Mouse (Mus musculus) MEL (cell line): Measurements from ENCODE around the gene Sgca. TPM values are rescaled to one million over a fixed set of nuclear protein-coding genes. Genes with fewer than 3 reads are reported as not detected.
A peak's percentile ranks its signal among the peaks of the same experiment; 100 is the strongest.

Experiments used
- DNase-seq: peaks from one replicate; pipeline ENCODE4 v3.0.0; 2011; ENCODE audit warnings: low read depth, low spot score
- H3K27ac ChIP-seq: 2 replicates; pipeline ENCODE4 v1.5.1; 2012; ENCODE audit warnings: low read depth, mild to moderate bottlenecking, control low read depth, low read length, moderate library complexity; ENCODE audit not compliant: control insufficient read depth
- H3K27me3 ChIP-seq, 2 experiments: fragments of 150-350 bp in 1 of 2; sonication (generic) in 1 of 2; 2 replicates each; pipeline ENCODE4 v1.6.1; 2012; ENCODE audit warnings: low read length in 2 of 2, mild to moderate bottlenecking in 2 of 2, improper control_type of control experiment in 1 of 2, moderate library complexity in 1 of 2; ENCODE audit not compliant: insufficient read depth in 2 of 2, control insufficient read depth in 1 of 2
- H3K36me3 ChIP-seq, 2 experiments: 2 replicates each; pipeline ENCODE4 v1.6.1; 2012 to 2014; ENCODE audit warnings: low read length in 2 of 2, improper control_type of control experiment in 1 of 2, inconsistent platforms in 1 of 2, mild to moderate bottlenecking in 1 of 2; ENCODE audit not compliant: insufficient read depth in 2 of 2, control insufficient read depth in 1 of 2
- H3K4me1 ChIP-seq, 2 experiments: fragments of 150-350 bp in 1 of 2; sonication (generic) in 1 of 2; 2 replicates each; pipeline ENCODE4 v1.6.1; 2012; ENCODE audit warnings: low read length in 2 of 2, improper control_type of control experiment in 1 of 2, mild to moderate bottlenecking in 1 of 2; ENCODE audit not compliant: insufficient read depth in 2 of 2, control insufficient read depth in 1 of 2
- H3K4me3 ChIP-seq, 2 experiments: fragments of 150-350 bp in 1 of 2; sonication (generic) in 1 of 2; 2 replicates each; pipeline ENCODE4 v1.5.1; 2012; ENCODE audit warnings: low read depth in 2 of 2, low read length in 2 of 2, mild to moderate bottlenecking in 2 of 2, moderate library complexity in 2 of 2, control low read depth in 1 of 2, improper control_type of control experiment in 1 of 2; ENCODE audit not compliant: control insufficient read depth in 1 of 2, insufficient read depth in 1 of 2
- H3K79me2 ChIP-seq: 2 replicates; pipeline ENCODE4 v1.6.1; 2012; ENCODE audit warnings: mild to moderate bottlenecking, low read length, moderate library complexity; ENCODE audit not compliant: control insufficient read depth, poor library complexity, insufficient read depth
- H3K9ac ChIP-seq: 2 replicates; pipeline ENCODE4 v1.6.1; 2012; ENCODE audit warnings: low read depth, mild to moderate bottlenecking, control low read depth, low read length, moderate library complexity; ENCODE audit not compliant: control insufficient read depth, poor library complexity, severe bottlenecking
- H3K9me3 ChIP-seq: fragments of 150-350 bp; sonication (generic); replicated peaks from 2 replicates; pipeline ENCODE4 v1.6.1; 2012; ENCODE audit warnings: mild to moderate bottlenecking, low read length, improper control_type of control experiment, moderate library complexity; ENCODE audit not compliant: insufficient read depth
- BHLHE40 ChIP-seq: IDR thresholded peaks from 2 replicates; pipeline ENCODE4 v1.6.1; 2012; ENCODE audit warnings: low read depth, mild to moderate bottlenecking, inconsistent platforms, low read length, improper control_type of control experiment, borderline replicate concordance
- CHD1 ChIP-seq: IDR thresholded peaks from 2 replicates; pipeline ENCODE4 v1.6.1; 2012; ENCODE audit warnings: low read depth, mild to moderate bottlenecking, inconsistent platforms, low read length, improper control_type of control experiment
- CHD2 ChIP-seq: IDR thresholded peaks from 2 replicates; pipeline ENCODE4 v1.6.1; 2011; ENCODE audit warnings: low read length, improper control_type of control experiment
- E2F4 ChIP-seq: IDR thresholded peaks from 2 replicates; pipeline ENCODE4 v1.6.1; 2011; ENCODE audit warnings: low read depth, low read length, improper control_type of control experiment, borderline replicate concordance
- ELF1 ChIP-seq: IDR thresholded peaks from 2 replicates; pipeline ENCODE4 v1.6.1; 2014; ENCODE audit warnings: low read depth, mild to moderate bottlenecking, inconsistent platforms, low read length, improper control_type of control experiment, moderate library complexity
- ETS1 ChIP-seq: IDR thresholded peaks from 2 replicates; pipeline ENCODE4 v1.6.1; 2012; ENCODE audit warnings: low read depth, mild to moderate bottlenecking, inconsistent platforms, low read length, improper control_type of control experiment, moderate library complexity
- GABPA ChIP-seq: IDR thresholded peaks from 2 replicates; pipeline ENCODE4 v1.6.1; 2012; ENCODE audit warnings: low read depth, mild to moderate bottlenecking, inconsistent platforms, low read length, improper control_type of control experiment, moderate library complexity
- GATA1 ChIP-seq: IDR thresholded peaks from 2 replicates; pipeline ENCODE4 v1.6.1; 2011; ENCODE audit warnings: low read depth, low read length, improper control_type of control experiment
- HCFC1 ChIP-seq: IDR thresholded peaks from 2 replicates; pipeline ENCODE4 v1.6.1; 2012; ENCODE audit warnings: low read depth, mild to moderate bottlenecking, inconsistent platforms, low read length, improper control_type of control experiment, moderate library complexity
- JUND ChIP-seq: IDR thresholded peaks from 2 replicates; pipeline ENCODE4 v1.6.1; 2011; ENCODE audit warnings: low read depth, mild to moderate bottlenecking, improper control_type of control experiment, low read length
- KAT2A ChIP-seq: conservative IDR thresholded peaks from 2 replicates; pipeline ENCODE4 v1.6.1; 2012; ENCODE audit warnings: low read depth, low read length, improper control_type of control experiment, inconsistent platforms
- MAZ ChIP-seq: IDR thresholded peaks from 2 replicates; pipeline ENCODE4 v1.6.1; 2012; ENCODE audit warnings: low read depth, mild to moderate bottlenecking, inconsistent platforms, low read length, improper control_type of control experiment
- MYB ChIP-seq: IDR thresholded peaks from 2 replicates; pipeline ENCODE4 v1.6.1; 2011; ENCODE audit warnings: mild to moderate bottlenecking, low read depth, low read length, improper control_type of control experiment
- MYC ChIP-seq: IDR thresholded peaks from 2 replicates; pipeline ENCODE4 v1.6.1; 2011; ENCODE audit warnings: low read depth, mild to moderate bottlenecking, low read length, improper control_type of control experiment, moderate library complexity
- NELFE ChIP-seq: IDR thresholded peaks from 2 replicates; pipeline ENCODE4 v1.6.1; 2011; ENCODE audit warnings: low read depth, low read length, improper control_type of control experiment
- POLR2A ChIP-seq, 2 experiments: IDR thresholded peaks; 2 replicates each; pipeline ENCODE4 v1.6.1; 2011 to 2012; ENCODE audit warnings: low read length in 2 of 2, mild to moderate bottlenecking in 2 of 2, control low read depth in 1 of 2, improper control_type of control experiment in 1 of 2, low read depth in 1 of 2, moderate library complexity in 1 of 2; ENCODE audit not compliant: control insufficient read depth in 1 of 2, insufficient read depth in 1 of 2, poor library complexity in 1 of 2
- POLR2AphosphoS2 ChIP-seq: IDR thresholded peaks from 2 replicates; pipeline ENCODE4 v1.6.1; 2011; ENCODE audit warnings: low read length, improper control_type of control experiment
- POLR2AphosphoS5 ChIP-seq: IDR thresholded peaks from 2 replicates; pipeline ENCODE4 v1.6.1; 2012; ENCODE audit warnings: low read depth, borderline replicate concordance, mild to moderate bottlenecking, inconsistent platforms, low read length, moderate library complexity, mixed read lengths
- RAD21 ChIP-seq: IDR thresholded peaks from 2 replicates; pipeline ENCODE4 v1.6.1; 2011; ENCODE audit warnings: mild to moderate bottlenecking, low read depth, low read length, improper control_type of control experiment
- RCOR1 ChIP-seq: IDR thresholded peaks from 2 replicates; pipeline ENCODE4 v1.6.1; 2012; ENCODE audit warnings: low read depth, mild to moderate bottlenecking, inconsistent platforms, low read length, improper control_type of control experiment
- SMC3 ChIP-seq: IDR thresholded peaks from 2 replicates; pipeline ENCODE4 v1.6.1; 2011; ENCODE audit warnings: low read depth, low read length, improper control_type of control experiment
- TBP ChIP-seq: IDR thresholded peaks from 2 replicates; pipeline ENCODE4 v1.8.0; 2011; ENCODE audit warnings: low read depth, low read length, improper control_type of control experiment
- TCF12 ChIP-seq: IDR thresholded peaks from 2 replicates; pipeline ENCODE4 v1.6.1; 2014; ENCODE audit warnings: low read depth, mild to moderate bottlenecking, inconsistent platforms, low read length, improper control_type of control experiment, moderate library complexity
- USF1 ChIP-seq: IDR thresholded peaks from 2 replicates; pipeline ENCODE4 v1.6.1; 2014; ENCODE audit warnings: low read depth, mild to moderate bottlenecking, inconsistent platforms, low read length, improper control_type of control experiment, moderate library complexity
- USF2 ChIP-seq, 2 experiments: IDR thresholded peaks; 2 replicates each; pipeline ENCODE4 v1.6.1; 2011 to 2012; ENCODE audit warnings: improper control_type of control experiment in 2 of 2, low read length in 2 of 2, borderline replicate concordance in 1 of 2, inconsistent platforms in 1 of 2, low read depth in 1 of 2, mild to moderate bottlenecking in 1 of 2; ENCODE audit not compliant: insufficient read depth in 1 of 2
- ZC3H11A ChIP-seq: IDR thresholded peaks from 2 replicates; pipeline ENCODE4 v1.6.1; 2012; ENCODE audit warnings: low read depth, mild to moderate bottlenecking, inconsistent platforms, low read length, improper control_type of control experiment
- ZKSCAN1 ChIP-seq: IDR thresholded peaks from 2 replicates; pipeline ENCODE4 v1.6.1; 2012; ENCODE audit warnings: low read depth, mild to moderate bottlenecking, inconsistent platforms, low read length, improper control_type of control experiment, moderate library complexity
- ZMIZ1 ChIP-seq: IDR thresholded peaks from 2 replicates; pipeline ENCODE4 v1.6.1; 2012; ENCODE audit warnings: low read depth, mild to moderate bottlenecking, inconsistent platforms, low read length, improper control_type of control experiment, moderate library complexity
- polyA plus RNA-seq, 2 experiments: library from polyadenylated mRNA; stranded (reverse) in 1 of 2; unstranded in 1 of 2; fragments of >175 nt in 1 of 2; fragments of >200 nt in 1 of 2; gene quantifications; 2 replicates each; pipeline versions ENCODE4 v1.2.1 to v1.2.4; 2012; ENCODE audit warnings: low replicate concordance in 2 of 2, low read depth in 1 of 2; ENCODE audit not compliant: insufficient read length in 2 of 2, insufficient read depth in 1 of 2, missing spikeins in 1 of 2
- total RNA-seq: library from RNA; depleted of rRNA; stranded (reverse); fragments of 300-350 nt; gene quantifications from 2 replicates; pipeline ENCODE4 v1.2.3, GENCODE M21; 2012

The Sgca gene
- total and polyA plus RNA-seq, 3 experiments = not detected

GRCm38 (mm10) chr11:95007418-95007817, 31.3 kb upstream of the Sgca start:
- peak overlapping the region; percentile 61 for H3K9ac ChIP-seq
- DNase-seq = peak; percentile 56
- no peaks in the 10 kb centered on the region for H3K9me3 ChIP-seq
- H3K36me3 ChIP-seq = peaks cover under 1 to 42% of the 10 kb centered on the region in 2 experiments; a peak in 3 of 4 replicates
- H3K79me2 ChIP-seq = peaks cover 17% of the 10 kb centered on the region
- H3K4me1 ChIP-seq = peaks cover under 1 to 59% of the 10 kb centered on the region in 2 experiments
- H3K27ac ChIP-seq = peak overlapping the region; percentile 72
- no peaks in the 10 kb centered on the region for H3K27me3 ChIP-seq
- no peak for TF ChIP-seq ZKSCAN1
- TF ChIP-seq CHD2 = 0 out of 2 replicates have a peak, but pooled peaks have one; percentile 21
- TF ChIP-seq POLR2AphosphoS5 = no peak
- peak; percentile 47; the same call in 1 of the 2 replicates for TF ChIP-seq GATA1
- 0 out of 2 replicates have a peak, but pooled peaks have one; percentile 33 for TF ChIP-seq ELF1
- no peak for TF ChIP-seq NELFE
- no peak for TF ChIP-seq RCOR1
- TF ChIP-seq E2F4 = no peak
- no peak for TF ChIP-seq CHD1
- peak; percentile 5; the same call in 1 of the 2 replicates for TF ChIP-seq POLR2AphosphoS2
- TF ChIP-seq ZC3H11A = no peak
- no peak for TF ChIP-seq USF2 (IDR thresholded peaks at IDR 0.05; ENCODE audit: borderline replicate concordance in 1 of 2, insufficient read depth in 1 of 2, low read depth in 1 of 2, low read length in 2 of 2)
- 0 out of 2 replicates have a peak, but pooled peaks have one; percentile 5 for TF ChIP-seq HCFC1
- peak in 1 of 2 experiments; percentile 21; a peak in 1 of 4 replicates for TF ChIP-seq POLR2A (IDR thresholded peaks at IDR 0.05; ENCODE audit: control insufficient read depth in 1 of 2, insufficient read depth in 1 of 2, low read depth in 1 of 2, low read length in 2 of 2, poor library complexity in 1 of 2)
- no peak for TF ChIP-seq USF1
- H3K4me3 ChIP-seq = no peak overlapping the region

GRCm38 (mm10) chr11:95006525-95007219, 30.5 kb upstream of the Sgca start:
- H3K4me1 ChIP-seq = peaks cover 0 to 56% of the 10 kb centered on the region in 2 experiments; a peak in 3 of 4 replicates
- H3K27ac ChIP-seq = peak overlapping the region; percentile 72
- no peaks in the 10 kb centered on the region for H3K27me3 ChIP-seq
- TF ChIP-seq E2F4 (no peak), POLR2A (IDR thresholded peaks at IDR 0.05; ENCODE audit: control insufficient read depth in 1 of 2, insufficient read depth in 1 of 2, low read depth in 1 of 2, low read length in 2 of 2, poor library complexity in 1 of 2) (peak in 1 of 2 experiments; percentile 39; a peak in 2 of 4 replicates), RAD21 (no peak), GABPA (no peak), ELF1 (peak; percentile 90), CHD1 (no peak), BHLHE40 (no peak), MYC (no peak), SMC3 (no peak), ZC3H11A (no peak), MYB (no peak), KAT2A (no peak), TBP (0 out of 2 replicates have a peak, but pooled peaks have one; percentile 22), ZKSCAN1 (peak; percentile 42; the same call in 1 of the 2 replicates), JUND (no peak), ETS1 (0 out of 2 replicates have a peak, but pooled peaks have one; percentile 6), POLR2AphosphoS5 (0 out of 2 replicates have a peak, but pooled peaks have one; percentile 49), ZMIZ1 (peak; percentile 60; the same call in 1 of the 2 replicates), TCF12 (0 out of 2 replicates have a peak, but pooled peaks have one; percentile 33), MAZ (peak; percentile 97), HCFC1 (peak; percentile 77)

More at GRCm38 (mm10) chr11:95006525-95007219, 30.5 kb upstream of the Sgca start:
- Histone ChIP-seq H3K79me2 (peaks cover 19% of the 10 kb centered on the region), H3K9ac (peak overlapping the region; percentile 61), H3K4me3 (peak overlapping the region; percentile 31 to 45), H3K36me3 (peaks cover 5 to 38% of the 10 kb centered on the region in 2 experiments), H3K9me3 (no peaks in the 10 kb centered on the region)
- DNase-seq = peak; percentile 88
